Mouse (Mus musculus) intestine, postnatal 0 days (tissue): ENCODE measurements around the gene Zbtb40. TPM values are rescaled to one million over a fixed set of nuclear protein-coding genes. Genes with fewer than 3 reads are reported as not detected.

Experiments
- ATAC-seq: fragments of 200-750 bp; cut with Nextera tagmentation; 2 replicates; pipeline ENCODE4 v1.8.0; 2017; ENCODE audit warnings: mild to moderate bottlenecking, moderate TSS enrichment, moderate library complexity
- H3K27ac ChIP-seq: fragments of 300-500 bp; sonication (generic); 2 replicates; pipeline ENCODE4 v1.5.1; 2014; ENCODE audit warnings: mild to moderate bottlenecking, low read depth, low read length, moderate library complexity
- H3K27me3 ChIP-seq: fragments of 300-500 bp; sonication (generic); replicated peaks from 2 replicates; pipeline ENCODE4 v1.6.1; 2014; ENCODE audit warnings: low read length, mixed read lengths; ENCODE audit not compliant: control insufficient read depth, insufficient read depth
- H3K36me3 ChIP-seq: fragments of 300-500 bp; sonication (generic); 2 replicates; pipeline ENCODE4 v1.6.1; 2014; ENCODE audit warnings: mild to moderate bottlenecking, moderate library complexity; ENCODE audit not compliant: control insufficient read depth, insufficient read depth
- H3K4me1 ChIP-seq: fragments of 300-500 bp; sonication (generic); replicated peaks from 2 replicates; pipeline ENCODE4 v1.6.1; 2014; ENCODE audit warnings: antibody characterized with exemption, low read length, mixed read lengths; ENCODE audit not compliant: control insufficient read depth, insufficient read depth
- H3K4me2 ChIP-seq: fragments of 300-500 bp; sonication (generic); replicated peaks from 2 replicates; pipeline ENCODE4 v1.6.1; 2014; ENCODE audit warnings: low read depth, mild to moderate bottlenecking, moderate library complexity
- H3K4me3 ChIP-seq: fragments of 300-500 bp; sonication (generic); 2 replicates; pipeline ENCODE4 v1.5.1; 2014; ENCODE audit warnings: low read depth, low read length
- H3K9ac ChIP-seq: fragments of 300-500 bp; sonication (generic); 2 replicates; pipeline ENCODE4 v1.6.1; 2014; ENCODE audit warnings: mild to moderate bottlenecking, low read depth, low read length
- H3K9me3 ChIP-seq: fragments of 300-500 bp; sonication (generic); 2 replicates; pipeline ENCODE4 v1.6.1; 2016; ENCODE audit warnings: mixed run types; ENCODE audit not compliant: control insufficient read depth
- CTCF ChIP-seq: sonication (generic); IDR thresholded peaks from 2 replicates; pipeline ENCODE4 v1.5.1; 2016; ENCODE audit warnings: low read depth, mild to moderate bottlenecking, control low read depth, antibody characterized with exemption, moderate library complexity
- WGBS: fragments of 180-500 bp; shearing (Covaris S2); extraction: QIAGEN DNeasy Blood & Tissue Kit; methylation state at CpG from one replicate; pipeline ENCODE4 v1.1.7; 2014; 5-methylcytosine and 5-hydroxymethylcytosine counted together
- polyA plus RNA-seq: library from polyadenylated mRNA; unstranded; fragments of >200 nt; fragmentation: Nextera tagmentation; extraction: Ambion mirVana; gene quantifications from 2 replicates; pipeline ENCODE4 v1.2.1, GENCODE M21; 2015

The Zbtb40 gene
- polyA plus RNA-seq, 1 experiment from 2014 or later = 0.85 TPM

- Histone ChIP-seq H3K9ac (no peak overlapping the region), H3K27me3 (no peaks in the 10 kb centered on the region), H3K36me3 (peaks cover 62% of the 10 kb centered on the region), H3K4me1 (no peaks in the 10 kb centered on the region), H3K4me3 (no peak overlapping the region), H3K9me3 (no peaks in the 10 kb centered on the region), H3K4me2 (no peak overlapping the region), H3K27ac (no peak overlapping the region)
- ATAC-seq = no peak
- 96% methylated on average over 12 of the region's 12 CpGs for WGBS
- no peak for TF ChIP-seq CTCF
These were observed 50.8 kb downstream of the Zbtb40 start for GRCm38 (mm10) chr4:136997723-136998345.

GRCm38 (mm10) chr4:136996933-136997332 is 51.7 kb downstream of the Zbtb40 start:
- H3K9me3 ChIP-seq = no peaks in the 10 kb centered on the region
- H3K4me1 ChIP-seq = no peaks in the 10 kb centered on the region
- whole genome bisulfite sequencing = 78% methylated on average over 7 of the region's 7 CpGs
- H3K27me3 ChIP-seq = no peaks in the 10 kb centered on the region
- no peak overlapping the region for H3K4me2 ChIP-seq
- ATAC-seq = no peak
- TF ChIP-seq CTCF = no peak
- H3K4me3 ChIP-seq = no peak overlapping the region
- H3K36me3 ChIP-seq = peaks cover 59% of the 10 kb centered on the region
- H3K9ac ChIP-seq = no peak overlapping the region
- no peak overlapping the region for H3K27ac ChIP-seq

- WGBS = 87% methylated on average over 14 of the region's 14 CpGs
- Histone ChIP-seq H3K36me3 (peaks cover 57% of the 10 kb centered on the region), H3K4me1 (no peaks in the 10 kb centered on the region), H3K9me3 (no peaks in the 10 kb centered on the region), H3K4me3 (no peak overlapping the region), H3K4me2 (no peak overlapping the region), H3K9ac (no peak overlapping the region), H3K27ac (no peak overlapping the region), H3K27me3 (no peaks in the 10 kb centered on the region)
- ATAC-seq = no peak
- TF ChIP-seq CTCF = no peak
These were observed 53.2 kb downstream of the Zbtb40 start for GRCm38 (mm10) chr4:136995361-136995760.

GRCm38 (mm10) chr4:136981993-136982695 is 66.5 kb downstream of the Zbtb40 start:
- no peaks in the 10 kb centered on the region for H3K9me3 ChIP-seq
- no peak for ATAC-seq
- no peaks in the 10 kb centered on the region for H3K4me1 ChIP-seq
- H3K27ac ChIP-seq = no peak overlapping the region
- no peaks in the 10 kb centered on the region for H3K27me3 ChIP-seq
- 60% methylated on average over 9 of the region's 9 CpGs for WGBS
- peaks cover 30% of the 10 kb centered on the region for H3K36me3 ChIP-seq
- TF ChIP-seq CTCF = no peak
- no peak overlapping the region for H3K4me3 ChIP-seq
- no peak overlapping the region for H3K9ac ChIP-seq
- no peak overlapping the region for H3K4me2 ChIP-seq

- Histone ChIP-seq H3K36me3 (peaks cover 24% of the 10 kb centered on the region), H3K27ac (no peak overlapping the region), H3K9ac (no peak overlapping the region), H3K9me3 (no peaks in the 10 kb centered on the region), H3K4me1 (no peaks in the 10 kb centered on the region), H3K27me3 (no peaks in the 10 kb centered on the region), H3K4me2 (no peak overlapping the region), H3K4me3 (no peak overlapping the region)
- TF ChIP-seq CTCF = peak; percentile 86
- WGBS = 17% methylated on average over 12 of the region's 12 CpGs
- ATAC-seq = peak; percentile 71
These were observed 67.3 kb downstream of the Zbtb40 start for GRCm38 (mm10) chr4:136981347-136981746.

GRCm38 (mm10) chr4:136980921-136981320 is 67.7 kb downstream of the Zbtb40 start:
- Histone ChIP-seq H3K4me2 (no peak overlapping the region), H3K9ac (no peak overlapping the region), H3K27ac (no peak overlapping the region), H3K4me1 (no peaks in the 10 kb centered on the region), H3K9me3 (no peaks in the 10 kb centered on the region), H3K27me3 (no peaks in the 10 kb centered on the region), H3K4me3 (no peak overlapping the region), H3K36me3 (peaks cover 21% of the 10 kb centered on the region)
- 74% methylated on average over 4 of the region's 4 CpGs for WGBS
- ATAC-seq = no peak
- TF ChIP-seq CTCF = no peak
